Mouse (Mus musculus): Measurements from ENCODE around the gene Mt4. TPM values are rescaled to one million over a fixed set of nuclear protein-coding genes. Genes with fewer than 3 reads are reported as not detected.
"Not testable (repeated sequence)": the region's sequence is repeated elsewhere in the genome, so short reads cannot be mapped to it uniquely, and the experiment has no call there.

The Mt4 gene
- total and polyA plus RNA-seq, 3 experiments, result not detected

DNA sequence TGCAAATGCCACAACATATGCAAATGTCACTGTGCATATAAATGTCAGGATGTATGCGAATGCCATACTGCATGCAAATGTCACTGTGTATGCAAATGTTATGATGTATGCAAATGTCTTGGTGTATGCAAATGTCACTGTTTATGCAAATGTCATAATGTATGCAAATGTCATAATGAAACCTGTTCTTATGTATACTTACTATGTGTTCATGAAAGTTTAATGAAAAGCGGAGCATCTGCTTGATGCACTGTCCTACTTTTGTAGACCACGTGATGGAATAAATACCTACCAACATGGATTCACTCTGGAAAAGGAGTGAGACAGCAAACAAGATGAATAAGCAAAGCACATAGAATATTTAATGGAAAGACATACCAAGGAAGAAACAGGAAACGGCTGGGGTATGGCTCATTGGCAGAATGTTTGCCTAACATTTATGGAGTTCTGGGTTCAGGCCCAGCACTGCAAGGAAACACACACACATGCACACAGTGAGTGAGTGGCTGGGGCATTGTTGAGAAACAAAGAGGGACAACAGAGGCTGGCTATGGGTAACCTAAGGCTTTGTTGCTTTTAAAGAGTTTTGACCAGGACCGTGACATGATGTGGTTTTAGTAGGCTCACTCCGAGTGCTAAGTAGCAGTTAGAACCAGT lies 7.7 kb upstream of the Mt4 start (continued):
- TF ChIP-seq MAFK (IDR thresholded peaks at IDR 0.05; ENCODE audit: borderline replicate concordance, low read depth, low read length), result no peak

DNA sequence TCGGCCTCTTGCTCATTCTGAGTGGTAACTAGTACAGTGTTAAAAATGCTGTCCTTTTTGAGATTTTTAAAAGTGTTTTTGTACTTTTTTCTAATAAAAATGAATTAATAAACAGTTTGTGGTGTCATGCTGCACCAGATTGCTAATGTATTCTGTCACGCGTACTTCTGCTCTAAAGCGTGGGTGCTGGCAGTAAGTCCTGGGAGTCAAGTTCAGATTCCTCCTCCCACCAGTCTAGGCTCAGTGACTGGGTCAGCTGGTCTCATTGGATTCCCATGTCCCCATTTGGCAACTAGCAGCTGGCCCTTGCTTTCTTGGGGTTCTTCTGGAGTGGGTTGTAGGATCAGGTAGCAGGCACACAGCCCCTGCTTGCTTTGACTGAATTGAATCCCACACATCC lies 6.9 kb upstream of the Mt4 start:
- H3K9me3 ChIP-seq (replicated peaks; ENCODE audit: insufficient read depth, low read length), result no peaks in the 10 kb centered on the region

DNA sequence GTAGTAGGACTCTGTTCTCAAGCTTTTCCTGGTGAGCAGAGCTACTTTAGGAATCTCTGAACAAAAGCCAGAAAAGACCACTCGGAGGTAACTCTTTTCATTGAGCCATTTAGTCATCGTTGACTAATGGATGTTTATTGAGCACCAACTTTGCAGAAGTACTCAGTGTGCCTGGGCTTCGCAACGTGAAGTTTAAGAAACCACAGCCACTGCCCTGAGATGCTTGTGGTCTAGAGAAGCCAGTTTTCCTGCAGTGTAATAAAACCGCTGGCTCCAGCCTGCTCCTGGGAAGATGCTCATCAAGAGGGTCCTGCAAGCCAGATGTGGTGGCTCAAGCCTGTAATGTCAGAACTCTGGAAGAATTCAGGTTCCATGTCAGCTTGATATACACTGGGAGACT lies 4.9 kb upstream of the Mt4 start:
- H3K27ac ChIP-seq (ENCODE audit: control insufficient read depth, low read depth, low read length), result no peak overlapping the region
- H3K9ac ChIP-seq (ENCODE audit: control insufficient read depth, low read depth, low read length, poor library complexity, severe bottlenecking), result no peak overlapping the region
- H3K4me3 ChIP-seq (ENCODE audit: control insufficient read depth in 1 of 2, insufficient read depth in 1 of 2, low read depth in 2 of 2, low read length in 2 of 2), result no peak overlapping the region
- no peaks in the 10 kb centered on the region for H3K9me3 ChIP-seq (replicated peaks; ENCODE audit: insufficient read depth, low read length)
- H3K4me1 ChIP-seq (ENCODE audit: control insufficient read depth in 1 of 2, insufficient read depth in 2 of 2, low read length in 2 of 2), result no peaks in the 10 kb centered on the region
- peaks cover 0 to 7% of the 10 kb centered on the region in 2 experiments; a peak in 3 of 4 replicates for H3K27me3 ChIP-seq (ENCODE audit: control insufficient read depth in 1 of 2, insufficient read depth in 2 of 2, low read length in 2 of 2)
- DNase-seq (ENCODE audit: low read depth, low spot score), result no peak
- TF ChIP-seq ZMIZ1 (IDR thresholded peaks at IDR 0.05; ENCODE audit: low read depth, low read length) (no peak), HCFC1 (IDR thresholded peaks at IDR 0.05; ENCODE audit: low read depth, low read length) (no peak), CTCF (IDR thresholded peaks at IDR 0.05 in 2 of 3, conservative IDR thresholded peaks at IDR 0.05 in 1 of 3; ENCODE audit: control insufficient read depth in 1 of 3, insufficient read depth in 1 of 3, low read depth in 2 of 3, low read length in 3 of 3, poor library complexity in 1 of 3, severe bottlenecking in 1 of 3) (no peak), UBTF (IDR thresholded peaks at IDR 0.05; ENCODE audit: borderline replicate concordance, insufficient read depth, low read depth, low read length) (no peak), MYB (IDR thresholded peaks at IDR 0.05; ENCODE audit: low read depth, low read length) (no peak), POLR2AphosphoS2 (IDR thresholded peaks at IDR 0.05; ENCODE audit: low read length) (no peak), SMC3 (IDR thresholded peaks at IDR 0.05; ENCODE audit: low read depth, low read length) (no peak), SIN3A (IDR thresholded peaks at IDR 0.05; ENCODE audit: low read length) (no peak), ZNF384 (IDR thresholded peaks at IDR 0.05; ENCODE audit: low read depth, low read length) (no peak), NRF1 (IDR thresholded peaks at IDR 0.05; ENCODE audit: insufficient read depth, low read depth, low read length, poor library complexity, severe bottlenecking) (no peak), NELFE (IDR thresholded peaks at IDR 0.05; ENCODE audit: low read depth, low read length) (no peak), ZC3H11A (IDR thresholded peaks at IDR 0.05; ENCODE audit: low read depth, low read length) (no peak), MXI1 (IDR thresholded peaks at IDR 0.05; ENCODE audit: low read depth, low read length) (no peak)
- no peaks in the 10 kb centered on the region for H3K36me3 ChIP-seq (ENCODE audit: control insufficient read depth in 1 of 2, insufficient read depth in 2 of 2, low read length in 2 of 2)
- H3K79me2 ChIP-seq (ENCODE audit: control insufficient read depth, insufficient read depth, low read length, poor library complexity), result no peaks in the 10 kb centered on the region

More for the DNA sequence above, 6.9 kb upstream of the Mt4 start:
- Histone ChIP-seq H3K4me3 (ENCODE audit: control insufficient read depth in 1 of 2, insufficient read depth in 1 of 2, low read depth in 2 of 2, low read length in 2 of 2) (no peak overlapping the region), H3K4me1 (ENCODE audit: control insufficient read depth in 1 of 2, insufficient read depth in 2 of 2, low read length in 2 of 2) (no peaks in the 10 kb centered on the region), H3K79me2 (ENCODE audit: control insufficient read depth, insufficient read depth, low read length, poor library complexity) (no peaks in the 10 kb centered on the region), H3K27me3 (ENCODE audit: control insufficient read depth in 1 of 2, insufficient read depth in 2 of 2, low read length in 2 of 2) (peaks cover under 1 to 12% of the 10 kb centered on the region in 2 experiments; a peak in 3 of 4 replicates), H3K9ac (ENCODE audit: control insufficient read depth, low read depth, low read length, poor library complexity, severe bottlenecking) (no peak overlapping the region), H3K27ac (ENCODE audit: control insufficient read depth, low read depth, low read length) (no peak overlapping the region), H3K36me3 (ENCODE audit: control insufficient read depth in 1 of 2, insufficient read depth in 2 of 2, low read length in 2 of 2) (no peaks in the 10 kb centered on the region)
- TF ChIP-seq TAL1 (IDR thresholded peaks at IDR 0.05; ENCODE audit: low read length), result no peak
- TF ChIP-seq JUND (IDR thresholded peaks at IDR 0.05; ENCODE audit: low read depth, low read length), result no peak
- no peak for TF ChIP-seq MXI1 (IDR thresholded peaks at IDR 0.05; ENCODE audit: low read depth, low read length)
- TF ChIP-seq POLR2A (IDR thresholded peaks at IDR 0.05; ENCODE audit: control insufficient read depth in 1 of 2, insufficient read depth in 1 of 2, low read depth in 1 of 2, low read length in 2 of 2, poor library complexity in 1 of 2), result no peak
- TF ChIP-seq ZMIZ1 (IDR thresholded peaks at IDR 0.05; ENCODE audit: low read depth, low read length), result no peak
- DNase-seq (ENCODE audit: low read depth, low spot score), result no peak

- H3K36me3 ChIP-seq (ENCODE audit: control insufficient read depth in 1 of 2, insufficient read depth in 2 of 2, low read length in 2 of 2); H3K4me3 ChIP-seq (ENCODE audit: control insufficient read depth in 1 of 2, insufficient read depth in 1 of 2, low read depth in 2 of 2, low read length in 2 of 2); H3K9me3 ChIP-seq (replicated peaks; ENCODE audit: insufficient read depth, low read length); H3K4me1 ChIP-seq (ENCODE audit: control insufficient read depth in 1 of 2, insufficient read depth in 2 of 2, low read length in 2 of 2); H3K9ac ChIP-seq (ENCODE audit: control insufficient read depth, low read depth, low read length, poor library complexity, severe bottlenecking); H3K79me2 ChIP-seq (ENCODE audit: control insufficient read depth, insufficient read depth, low read length, poor library complexity); H3K27me3 ChIP-seq (ENCODE audit: control insufficient read depth in 1 of 2, insufficient read depth in 2 of 2, low read length in 2 of 2); H3K27ac ChIP-seq (ENCODE audit: control insufficient read depth, low read depth, low read length): not testable (repeated sequence)
- DNase-seq (ENCODE audit: low read depth, low spot score), result peak; percentile 53
Observed at GRCm38 (mm10) chr8:94134601-94135000, 2.4 kb upstream of the Mt4 start.

All from MEL (cell line).